Mouse (Mus musculus) CH12F3 (cell line): Measurements from ENCODE around the gene Gcgr.
"Not testable (repeated sequence)": the region's sequence is repeated elsewhere in the genome, so short reads cannot be mapped to it uniquely, and the experiment has no call there.

Experiments
- in situ Hi-C: fragments of 300-500 bp; cut with MboI; formaldehyde crosslinking; loops from 2 replicates; pipeline ENCODE4 v1.14.3; 2020; ENCODE audit warnings: low sequenced_read_pairs

Gene Gcgr

GRCm38 (mm10) chr11:120505661-120506060 lies 24.8 kb upstream of the Gcgr start:
- in situ Hi-C loops = no loop called here

DNA sequence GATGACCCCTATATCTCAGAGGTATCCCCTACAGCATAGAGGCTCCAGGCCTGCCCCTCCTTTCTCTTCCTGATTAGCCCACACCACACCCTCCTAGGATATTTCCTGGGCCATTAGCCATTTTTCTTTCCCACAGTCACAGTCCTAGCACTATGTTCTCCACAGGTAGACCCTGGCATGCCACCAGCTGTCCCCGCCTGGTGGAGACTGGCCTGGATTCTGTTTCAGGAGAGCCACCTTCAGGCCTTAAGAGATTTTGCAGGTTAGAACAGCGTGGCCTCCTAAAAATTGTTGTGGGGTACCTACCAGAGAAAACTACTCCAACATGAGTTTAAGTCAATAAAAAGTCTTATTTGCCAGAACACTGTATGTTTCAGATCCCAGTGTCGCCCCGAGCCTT lies 23.6 kb upstream of the Gcgr start:
- in situ Hi-C loops = no loop called here

- in situ Hi-C loops = no loop called here
These were observed 22.7 kb upstream of the Gcgr start for GRCm38 (mm10) chr11:120507611-120508289.

GRCm38 (mm10) chr11:120508290-120508870 lies 22.1 kb upstream of the Gcgr start:
- in situ Hi-C loops = no loop called here

GRCm38 (mm10) chr11:120509940-120510339 lies 20.6 kb upstream of the Gcgr start:
- in situ Hi-C loops = no loop called here

DNA sequence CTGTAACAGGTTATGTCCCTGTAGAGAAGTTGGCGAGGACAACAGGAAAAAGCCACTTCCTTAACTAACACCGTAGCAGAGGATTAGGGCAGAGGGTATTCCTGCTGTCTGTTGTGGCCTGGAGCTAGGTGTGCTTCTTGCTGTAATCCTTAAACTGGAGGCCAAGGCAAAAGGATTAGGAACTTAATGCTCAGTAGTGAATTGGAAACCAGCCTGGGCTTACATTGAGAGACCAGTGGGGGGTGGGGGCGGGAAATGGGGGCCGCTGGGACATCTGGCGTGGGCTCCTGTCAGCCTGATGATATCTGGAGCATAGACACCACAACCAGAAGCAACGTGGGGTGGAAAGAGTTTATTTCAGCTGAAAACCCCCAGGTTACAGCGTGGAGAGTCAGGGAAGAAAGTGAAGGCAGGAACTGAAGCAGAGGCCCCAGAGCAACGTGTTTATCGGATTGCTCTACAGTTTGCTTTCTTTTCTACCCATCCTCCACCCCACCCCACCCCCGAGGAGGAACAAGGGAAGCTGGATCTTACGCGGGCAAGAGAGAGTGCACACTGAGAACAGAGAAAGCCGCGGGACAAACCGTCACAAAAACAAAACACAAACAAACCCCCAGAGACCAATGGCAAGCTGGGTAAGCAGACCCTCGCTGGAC lies 20.0 kb upstream of the Gcgr start:
- in situ Hi-C loops = no loop called here

DNA sequence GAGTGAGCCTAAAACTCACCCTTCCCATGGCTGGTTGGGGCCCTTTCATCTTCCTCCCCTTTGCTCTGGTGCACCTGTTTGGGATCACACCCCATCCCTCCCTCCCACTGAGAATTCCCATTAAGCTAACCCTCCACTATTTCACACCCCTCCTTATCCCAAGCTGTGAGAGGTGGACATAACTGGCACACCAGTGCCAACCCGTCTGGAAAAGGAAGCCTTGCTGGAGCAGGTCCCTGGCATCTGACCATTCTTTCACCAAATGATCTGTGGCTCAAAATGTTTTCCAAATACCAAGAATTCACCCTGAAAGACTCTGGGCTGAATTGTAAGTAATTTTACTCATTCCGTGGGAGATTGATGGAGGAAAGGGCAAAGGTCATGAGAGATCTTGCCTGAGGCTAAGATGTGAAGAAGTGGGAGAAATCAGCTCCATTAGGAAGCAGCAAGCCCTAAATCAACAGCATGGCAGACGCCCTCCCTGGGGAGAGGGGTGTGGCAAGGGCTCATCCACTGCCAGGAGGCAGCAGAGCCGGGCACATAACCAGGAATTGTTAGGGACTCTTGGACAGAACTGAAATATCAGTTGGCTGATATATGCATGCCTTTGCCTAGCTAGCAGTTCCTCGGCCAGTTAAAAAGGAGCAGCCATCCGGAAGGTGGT lies 17.6 kb upstream of the Gcgr start:
- in situ Hi-C loops = no loop called here

DNA sequence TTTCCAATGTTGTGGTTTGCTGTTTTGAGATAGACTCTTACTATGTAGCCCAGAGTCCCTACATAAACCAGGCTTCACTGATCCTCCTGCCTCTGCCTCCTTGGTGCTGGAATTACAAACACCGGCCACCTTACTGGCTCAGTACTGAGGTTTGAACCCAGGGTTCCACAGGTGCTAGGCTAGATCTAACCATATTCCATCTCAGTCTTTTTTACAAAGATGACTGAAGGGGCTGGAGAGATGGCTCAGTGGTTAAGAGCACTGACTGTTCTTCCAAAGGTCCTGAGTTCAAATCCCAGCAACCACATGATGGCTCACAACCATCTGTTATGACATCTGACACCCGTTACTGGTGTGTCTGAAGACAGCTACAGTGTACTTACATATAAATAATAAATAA lies 16.2 kb upstream of the Gcgr start:
- in situ Hi-C loops = not testable (repeated sequence)

GRCm38 (mm10) chr11:120515611-120516010 lies 14.9 kb upstream of the Gcgr start:
- in situ Hi-C loops = no loop called here

GRCm38 (mm10) chr11:120517147-120517546 lies 13.4 kb upstream of the Gcgr start:
- in situ Hi-C loops = no loop called here

GRCm38 (mm10) chr11:120518027-120518426 lies 12.5 kb upstream of the Gcgr start:
- in situ Hi-C loops = no loop called here

DNA sequence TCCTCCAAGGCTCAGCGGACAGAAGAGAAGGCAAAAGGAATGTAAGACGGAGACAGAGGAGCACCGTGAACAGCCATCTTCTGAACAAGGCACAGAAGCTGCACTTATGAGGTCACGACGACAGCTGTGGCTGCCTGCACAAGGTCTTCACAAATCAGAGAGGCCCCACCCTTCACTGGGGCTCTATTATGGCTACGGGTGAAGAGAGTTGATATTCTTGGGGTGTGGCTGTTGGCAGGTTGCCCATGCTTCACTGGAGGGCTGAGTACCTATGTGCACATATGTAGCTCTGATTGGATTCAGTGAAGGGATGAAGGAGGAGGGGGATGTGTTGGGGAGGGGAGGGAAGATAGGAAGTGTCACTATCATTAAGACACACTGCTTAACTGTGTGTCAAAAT lies 11.9 kb upstream of the Gcgr start:
- in situ Hi-C loops = no loop called here

GRCm38 (mm10) chr11:120519738-120520137 lies 10.8 kb upstream of the Gcgr start:
- in situ Hi-C loops = no loop called here

DNA sequence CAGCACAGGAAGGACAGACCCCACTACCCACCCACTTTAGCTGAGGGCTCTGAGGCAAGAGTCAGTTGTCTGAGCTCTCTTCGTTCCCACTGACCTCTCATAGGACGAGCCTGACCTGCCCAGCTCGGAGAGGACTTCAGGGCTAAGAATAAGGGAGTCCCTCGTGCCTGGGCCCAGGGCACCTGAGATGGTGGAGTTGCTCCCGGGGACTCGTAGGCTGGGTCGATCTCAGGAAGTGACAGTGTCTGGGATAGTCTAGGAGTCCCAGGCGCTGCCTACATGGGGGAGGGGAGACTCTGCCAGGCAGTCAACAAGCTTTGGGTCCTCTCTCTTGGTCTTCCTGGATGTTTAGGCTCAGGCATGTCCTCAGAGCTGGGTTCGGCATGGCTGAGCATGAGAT lies 10.0 kb upstream of the Gcgr start:
- in situ Hi-C loops = no loop called here

- in situ Hi-C loops = no loop called here
These were observed 9.4 kb upstream of the Gcgr start for GRCm38 (mm10) chr11:120520967-120521540.

GRCm38 (mm10) chr11:120522581-120522980 lies 7.9 kb upstream of the Gcgr start:
- in situ Hi-C loops = no loop called here

GRCm38 (mm10) chr11:120525959-120526358 lies 4.5 kb upstream of the Gcgr start:
- in situ Hi-C loops = no loop called here

GRCm38 (mm10) chr11:120527690-120528354 lies 2.7 kb upstream of the Gcgr start:
- in situ Hi-C loops = no loop called here

DNA sequence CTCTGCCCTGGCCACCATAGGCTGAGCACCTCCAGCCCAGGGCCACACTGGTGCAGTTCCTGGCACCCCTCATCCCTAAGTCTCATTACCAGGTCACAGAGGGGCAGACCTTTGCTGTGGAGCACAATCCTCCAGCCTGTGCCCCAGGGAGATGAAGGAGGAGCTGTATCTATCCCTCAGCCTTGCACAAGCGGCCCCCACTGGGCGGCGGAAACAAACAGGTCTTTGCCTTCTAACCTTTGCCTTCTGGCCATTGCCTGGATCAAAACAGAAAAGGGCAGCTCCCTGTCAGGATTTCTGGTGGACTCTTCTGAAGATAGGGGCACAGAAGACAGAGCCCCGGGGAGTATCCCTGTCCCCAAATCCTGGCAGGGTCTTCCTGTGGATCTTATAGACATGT lies 1.6 kb upstream of the Gcgr start:
- in situ Hi-C loops = no loop called here

GRCm38 (mm10) chr11:120531646-120532045 lies 1.1 kb downstream of the Gcgr start:
- in situ Hi-C loops = no loop called here

DNA sequence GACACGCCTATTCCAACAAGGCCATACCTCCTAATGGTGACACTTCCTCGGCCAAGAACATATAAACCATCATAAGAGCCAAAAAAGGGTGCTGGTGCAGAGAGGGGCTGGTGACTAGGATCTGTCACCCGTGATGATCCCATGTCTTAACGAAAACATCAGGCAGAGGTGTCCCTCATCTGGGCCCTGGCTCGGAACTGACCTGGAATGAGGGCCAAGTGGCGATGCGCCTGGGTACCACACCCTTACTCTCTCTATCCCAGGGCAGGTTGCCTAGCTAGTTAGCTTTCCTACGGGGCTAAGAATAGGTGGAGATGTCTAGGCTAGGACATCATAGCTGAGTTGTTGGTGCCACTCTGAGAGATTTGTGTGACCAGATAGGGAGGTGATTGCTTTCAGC lies 3.6 kb downstream of the Gcgr start:
- in situ Hi-C loops = no loop called here
